Mouse (Mus musculus): Measurements from ENCODE around the gene Ctf2.
A peak's percentile ranks its signal among the peaks of the same experiment; 100 is the strongest.

The Ctf2 gene

DNA sequence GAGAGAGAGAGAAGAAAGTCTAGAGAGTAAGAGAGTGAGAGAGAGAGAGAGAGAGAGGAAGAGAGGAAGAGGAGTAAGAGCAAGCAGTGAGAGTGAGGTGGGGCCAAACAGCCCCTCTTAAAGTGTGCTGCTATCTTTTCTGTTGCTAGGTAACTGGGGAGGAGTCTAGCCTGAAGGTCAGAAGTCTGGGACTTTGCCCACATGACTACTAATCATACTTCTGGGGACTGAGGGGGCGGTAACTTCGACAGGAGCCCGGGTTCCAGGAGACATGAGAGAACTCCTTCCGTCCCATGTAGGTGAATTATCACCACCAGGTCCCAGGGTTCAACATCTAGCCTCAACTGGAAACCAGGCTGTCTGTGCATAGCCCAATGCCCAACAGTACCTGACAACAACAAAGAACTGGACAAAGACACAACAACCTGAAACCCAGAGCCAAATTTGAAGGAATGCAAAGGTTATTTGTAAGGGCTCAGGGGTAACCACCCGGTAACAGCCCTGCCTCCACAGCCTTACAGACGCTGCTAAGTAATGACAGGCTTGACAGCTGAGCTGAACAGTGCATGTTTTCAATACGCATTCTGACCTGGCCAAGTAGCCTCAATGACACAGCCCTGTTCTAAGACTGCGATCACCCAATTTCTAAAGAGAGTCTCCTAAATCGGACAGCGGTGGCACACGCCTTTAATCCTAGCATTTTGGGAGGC, 45.1 kb downstream of the Ctf2 start:
- no peak for DNase-seq (ENCODE audit: low read depth, low spot score)

DNA sequence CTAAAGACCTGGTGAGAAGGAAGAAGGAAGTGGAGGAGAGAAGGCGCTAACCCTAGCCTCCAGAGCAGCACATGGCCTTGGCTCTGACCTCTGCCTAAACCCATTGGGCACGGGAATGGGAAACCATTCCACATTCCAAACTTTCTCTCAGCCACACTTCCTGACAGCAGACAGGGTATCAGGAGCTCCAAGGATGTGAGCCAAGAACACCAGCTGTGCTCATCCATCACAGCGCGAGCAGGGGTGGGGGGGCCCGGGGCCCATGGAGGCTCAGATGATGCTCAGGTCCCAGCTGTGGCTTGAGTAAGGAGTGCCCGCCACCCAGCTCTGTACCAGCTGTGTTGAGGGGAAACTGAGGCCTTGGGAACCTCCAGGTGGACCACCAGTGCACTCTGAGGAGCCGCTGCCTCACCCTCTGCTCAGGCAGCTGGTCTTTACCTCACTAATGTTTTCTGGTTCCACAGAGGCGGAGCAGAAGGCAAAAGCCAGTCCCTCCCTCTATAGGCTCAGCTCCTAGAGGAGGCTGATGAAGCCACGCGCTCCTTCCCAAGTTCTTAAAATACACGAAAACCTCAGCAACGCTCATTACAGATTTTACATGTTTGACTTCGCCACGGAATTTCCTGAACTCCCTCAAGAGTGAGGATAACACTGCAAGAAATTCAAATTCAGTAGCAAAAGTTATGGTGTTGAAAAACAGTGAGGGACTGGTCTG, 46.5 kb downstream of the Ctf2 start:
- DNase-seq (ENCODE audit: low read depth, low spot score) = peak; percentile 86

DNA sequence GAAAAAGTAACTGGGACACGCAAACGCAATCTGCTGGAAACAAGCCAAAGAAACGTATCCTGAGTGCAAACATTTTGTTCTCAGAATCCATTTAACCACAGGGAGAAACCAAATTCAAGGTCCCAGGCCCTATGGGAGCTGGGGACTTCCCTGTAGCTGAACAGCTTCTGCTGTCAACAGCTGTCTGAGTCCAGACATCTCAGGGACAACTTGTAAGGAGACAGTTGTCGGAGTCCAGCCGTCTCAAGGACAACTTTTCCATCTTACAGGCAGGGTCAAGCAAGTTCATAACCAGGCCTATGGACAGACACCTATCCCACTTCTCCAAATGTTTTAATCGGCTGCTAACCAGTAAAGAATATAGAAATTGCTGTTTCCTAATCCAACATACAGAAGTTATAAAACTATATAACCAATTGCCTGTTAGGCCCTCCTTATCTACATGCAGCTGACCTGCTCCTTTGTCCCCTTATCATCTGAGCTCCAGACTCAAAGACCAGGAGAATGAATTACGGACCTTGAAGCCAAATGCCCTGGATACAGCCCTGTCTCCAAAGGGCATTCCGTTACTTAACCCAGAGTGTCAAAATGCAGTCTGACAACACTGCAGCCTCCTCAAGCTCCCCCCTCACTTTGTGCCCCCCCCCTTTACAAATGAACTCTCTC, 49.9 kb downstream of the Ctf2 start:
- DNase-seq (ENCODE audit: low read depth, low spot score) = no peak

DNA sequence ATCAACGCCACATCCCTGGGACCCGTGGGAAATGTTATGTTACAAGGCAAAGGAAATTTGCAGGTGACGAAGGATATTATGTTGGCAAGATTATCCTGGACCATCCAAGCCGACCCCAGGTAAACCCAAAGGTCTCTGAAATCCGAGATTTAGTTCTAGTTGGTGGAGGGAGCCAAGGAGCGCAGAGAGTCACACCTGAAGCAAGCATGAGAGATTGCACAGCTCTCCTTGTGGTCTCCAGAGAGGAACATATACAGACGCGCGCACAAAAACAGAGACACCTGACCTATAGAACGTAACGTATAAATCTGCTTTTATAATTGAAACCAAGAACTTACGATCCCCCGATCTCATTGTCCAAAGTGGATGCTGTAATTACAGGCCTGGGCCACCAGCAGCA, 51.4 kb downstream of the Ctf2 start:
- no peak for DNase-seq (ENCODE audit: low read depth, low spot score)

DNA sequence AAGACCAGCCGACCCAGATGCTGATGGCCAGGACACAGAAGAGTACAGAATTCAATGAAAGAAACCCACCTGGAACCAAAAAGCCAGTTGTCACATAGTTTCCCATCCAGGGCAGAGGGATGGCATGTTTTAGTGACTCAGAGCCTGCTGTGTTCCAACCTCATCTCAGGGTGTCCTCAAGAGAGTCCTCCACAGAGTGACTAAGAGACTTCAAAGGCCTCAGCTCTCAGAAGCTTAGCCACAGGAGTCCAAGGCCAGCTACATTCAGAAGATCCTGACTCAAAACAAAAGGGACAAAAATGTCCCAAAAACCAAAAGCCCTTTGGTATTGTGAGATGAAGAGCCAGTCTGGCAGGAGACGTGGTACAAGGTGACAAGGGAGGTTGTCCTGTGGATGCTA, 53.2 kb downstream of the Ctf2 start:
- DNase-seq (ENCODE audit: low read depth, low spot score) = no peak

DNA sequence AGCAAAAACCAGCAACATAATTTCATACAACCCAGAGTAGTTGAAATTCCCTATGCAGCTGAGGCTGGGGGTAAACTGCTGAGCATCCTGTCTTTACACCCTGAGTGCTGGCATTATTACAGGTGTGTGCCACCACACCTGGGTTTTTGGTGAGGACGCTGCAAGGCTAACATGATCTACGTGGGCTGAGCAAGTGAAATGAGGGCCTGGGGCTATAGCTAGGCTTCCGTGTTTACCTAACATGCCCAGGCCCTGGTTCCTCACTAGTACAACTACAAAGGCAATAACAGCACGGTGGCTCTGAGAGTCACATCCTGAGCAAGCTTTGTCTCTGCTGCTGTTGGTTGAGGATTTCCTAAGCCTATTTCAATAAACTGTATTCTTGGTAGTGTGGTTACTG, 54.4 kb downstream of the Ctf2 start:
- no peak for DNase-seq (ENCODE audit: low read depth, low spot score)

DNA sequence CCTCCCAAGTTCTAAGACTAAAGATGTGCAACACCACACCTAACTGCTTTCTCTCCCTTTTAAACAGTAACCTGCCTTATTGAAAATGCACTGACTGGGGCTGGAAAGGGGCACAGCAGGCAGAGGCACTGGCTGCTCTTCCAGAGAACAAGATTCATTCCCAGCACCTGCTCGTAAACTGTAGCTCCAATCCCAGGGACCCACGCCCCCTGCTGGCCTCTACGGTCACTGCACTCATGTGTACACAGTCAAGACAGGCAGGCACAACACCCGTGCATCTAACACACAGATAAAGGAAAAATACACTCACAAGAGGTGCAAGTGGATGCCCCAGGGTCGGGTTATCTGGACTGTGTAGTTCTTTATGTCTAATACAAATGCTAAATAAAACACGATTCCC, 54.9 kb downstream of the Ctf2 start:
- no peak for DNase-seq (ENCODE audit: low read depth, low spot score)

DNA sequence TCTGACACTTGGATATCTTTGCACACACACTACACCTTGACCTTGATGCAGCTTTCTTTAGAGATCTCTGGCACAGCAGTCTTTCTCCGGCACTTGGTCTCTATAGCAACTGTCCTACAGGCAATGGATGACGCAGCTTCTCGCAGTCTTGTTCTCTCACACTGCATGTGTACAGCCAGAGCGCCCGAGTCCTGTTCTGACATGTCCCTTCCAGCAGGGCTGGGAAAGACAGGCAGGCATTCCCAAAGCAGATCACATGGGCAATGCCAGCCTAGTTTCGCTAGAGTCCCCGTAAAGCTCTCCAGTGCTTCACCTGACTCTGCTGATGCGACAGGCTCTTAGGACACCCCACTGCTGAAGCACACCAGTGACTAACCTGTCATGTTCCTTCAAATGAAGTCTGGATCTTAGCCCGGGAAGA, 56.6 kb downstream of the Ctf2 start:
- DNase-seq (ENCODE audit: low read depth, low spot score) = no peak

DNA sequence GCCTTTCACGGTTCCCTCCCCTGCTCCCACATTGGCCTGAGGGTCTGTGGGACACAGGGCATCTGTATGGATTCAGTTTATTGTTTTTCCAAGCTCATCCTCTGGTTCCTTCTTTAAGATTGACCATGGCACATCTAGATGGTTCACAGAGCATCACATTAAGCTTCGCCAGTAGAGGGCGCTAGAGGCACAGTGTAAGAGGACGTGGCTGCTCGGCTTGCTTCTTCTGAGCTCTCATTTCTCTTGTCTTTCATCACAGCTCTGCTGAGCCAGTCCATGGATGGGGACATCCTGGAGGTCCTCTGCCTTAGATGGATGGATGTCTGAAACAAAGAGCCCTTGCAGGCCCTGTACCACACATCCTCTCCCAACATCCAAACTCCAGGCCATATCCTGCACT, 57.0 kb downstream of the Ctf2 start:
- peak; percentile 86 for DNase-seq (ENCODE audit: low read depth, low spot score)

DNA sequence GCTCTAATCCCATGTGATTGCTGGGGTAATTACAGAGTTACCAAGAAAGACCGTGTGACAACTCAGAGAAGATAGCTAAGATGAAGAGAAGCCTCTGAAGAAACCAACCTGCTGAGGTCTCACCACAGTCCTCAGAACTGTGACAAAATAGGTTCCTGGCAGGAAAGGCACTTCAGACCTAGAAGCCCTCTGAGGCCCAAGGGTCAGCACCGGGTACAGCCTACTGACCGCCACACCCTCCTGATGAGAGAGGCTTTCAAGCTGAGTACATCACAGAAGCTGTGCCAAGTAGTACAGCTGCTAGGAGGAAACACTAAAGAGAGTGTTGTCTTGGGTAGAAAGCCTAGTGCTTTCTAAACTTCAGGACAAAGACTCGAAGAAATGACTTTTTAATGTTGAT, 59.2 kb downstream of the Ctf2 start:
- DNase-seq (ENCODE audit: low read depth, low spot score) = no peak

DNA sequence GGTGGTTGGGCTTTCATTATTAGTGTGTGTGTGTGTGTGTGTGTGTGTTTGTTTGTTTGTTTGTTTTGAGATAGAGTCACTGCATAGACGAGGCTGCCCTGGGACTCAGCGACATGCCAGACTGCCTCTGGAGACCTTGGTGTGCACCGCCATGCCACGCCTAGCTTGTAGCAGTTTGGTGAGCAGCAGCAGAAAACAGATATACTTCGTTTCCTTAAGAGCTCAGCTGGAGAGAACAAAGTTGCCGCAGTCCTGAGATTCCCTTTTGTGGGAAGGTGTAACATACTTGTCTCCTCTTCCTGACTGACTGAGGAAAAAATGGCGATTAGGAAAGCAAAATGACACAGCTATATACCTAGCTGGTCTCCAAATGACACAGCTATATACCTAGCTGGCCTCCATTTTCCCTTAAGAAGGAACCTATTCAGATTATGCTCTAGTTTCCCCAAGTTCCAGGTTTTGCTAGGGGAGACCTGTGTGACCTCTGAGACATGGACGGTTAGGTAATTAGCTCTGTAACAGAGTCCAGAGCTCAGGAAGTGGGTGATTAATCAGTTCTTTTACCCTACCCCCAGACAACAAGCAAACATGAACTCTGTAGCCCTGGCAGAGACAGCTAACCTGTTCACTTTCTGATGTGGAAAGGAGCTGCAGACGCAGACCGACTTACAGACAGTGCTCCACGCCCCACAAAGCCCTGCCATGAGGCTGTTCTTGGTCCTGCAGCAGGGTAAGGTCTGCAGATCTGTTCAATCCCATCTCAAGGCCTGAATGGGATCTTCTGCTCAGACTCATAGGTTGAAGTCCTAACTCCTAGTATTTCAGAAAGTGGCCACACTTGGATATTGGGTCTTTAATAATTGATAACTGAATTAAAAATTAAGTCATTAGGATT, 59.8 kb downstream of the Ctf2 start:
- no peak for DNase-seq (ENCODE audit: low read depth, low spot score)

All from skeletal muscle tissue, adult 2 months (tissue).